Mouse (Mus musculus) heart, adult 2 months (tissue): Measurements from ENCODE around the gene Bphl.
"Not testable (repeated sequence)": the region's sequence is repeated elsewhere in the genome, so short reads cannot be mapped to it uniquely, and the experiment has no call there.

ENCODE experiments used
- CTCF ChIP-seq: fragments of 200-600 bp; IDR thresholded peaks from 2 replicates; pipeline ENCODE4 v1.8.1; 2022; ENCODE audit warnings: antibody characterized with exemption, mild to moderate bottlenecking, moderate library complexity
- POLR2A ChIP-seq: fragments of 200-500 bp; IDR thresholded peaks from 2 replicates; pipeline ENCODE4 v1.6.1; 2011; ENCODE audit warnings: mild to moderate bottlenecking, low read depth, low read length, control low read depth; ENCODE audit not compliant: insufficient read depth

- TF ChIP-seq POLR2A, CTCF: not testable (repeated sequence)
Observed at GRCm38 (mm10) chr13:34075893-34076292, 38.5 kb downstream of the Bphl start.
